Mouse (Mus musculus) spleen, postnatal 36 days (tissue): ENCODE measurements around the gene Lima1.

ENCODE experiments used
- DNase-seq, 2 experiments: peaks; one replicate each; pipeline ENCODE4 v3.0.0; 2022; ENCODE audit warnings: low spot score in 2 of 2, mixed read lengths in 1 of 2

Lima1 gene

DNA sequence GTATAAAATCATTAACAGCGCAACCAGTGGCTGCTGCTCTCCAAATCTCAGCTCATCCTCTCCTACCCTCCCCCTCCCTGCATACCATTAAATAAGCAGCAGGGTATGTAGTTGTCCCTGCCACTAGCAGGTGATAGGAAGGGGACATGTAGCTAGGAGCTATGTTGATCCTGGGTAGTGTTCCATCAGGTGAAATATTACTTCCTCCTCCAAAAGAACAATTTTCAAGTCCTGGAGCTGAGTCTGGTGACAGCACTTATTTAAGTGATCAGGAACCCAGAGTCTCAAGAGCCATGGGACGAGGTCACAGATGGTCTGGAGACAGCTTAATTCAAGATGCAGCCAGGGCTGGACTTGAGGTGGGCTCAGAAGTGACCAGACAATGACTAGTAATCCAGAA, 139.6 kb downstream of the Lima1 start:
- DNase-seq = peak; percentile 100

GRCm38 (mm10) chr15:99733186-99733585, 142.1 kb downstream of the Lima1 start:
- no peak for DNase-seq

DNA sequence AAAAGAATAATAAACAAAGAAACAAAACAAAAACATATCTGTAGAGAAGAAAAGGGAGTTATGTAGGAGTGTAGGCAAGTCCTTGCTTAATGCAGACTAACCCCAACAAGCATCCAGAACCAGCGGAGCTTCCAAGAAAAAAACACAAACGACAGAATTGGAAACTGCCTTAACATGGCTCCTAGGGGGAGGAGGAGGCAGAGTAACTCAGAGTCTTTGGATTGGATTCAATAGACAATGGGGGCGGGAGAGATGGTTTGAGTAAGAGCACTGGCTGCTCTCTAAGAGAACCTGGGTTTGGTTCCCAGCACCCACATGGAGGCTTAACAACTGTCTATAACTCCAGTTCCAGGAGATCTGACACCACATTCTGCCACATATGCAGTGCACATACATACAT, 143.6 kb downstream of the Lima1 start:
- no peak for DNase-seq

- DNase-seq = no peak
These were observed 144.1 kb downstream of the Lima1 start for GRCm38 (mm10) chr15:99731167-99731566.

- no peak for DNase-seq
These were observed 146.0 kb downstream of the Lima1 start for GRCm38 (mm10) chr15:99729056-99729783.
